Mouse (Mus musculus) midbrain, embryonic 14.5 days (tissue): Measurements from ENCODE around the gene Rhbdl3. TPM values are rescaled to one million over a fixed set of nuclear protein-coding genes. Genes with fewer than 3 reads are reported as not detected.

ENCODE experiments used
- ATAC-seq: fragments of 200-750 bp; cut with Nextera tagmentation; 2 replicates; pipeline ENCODE4 v1.8.0; 2017; ENCODE audit warnings: moderate number of reproducible peaks, moderate library complexity; ENCODE audit not compliant: low FRiP score, low TSS enrichment
- DNase-seq: peaks from one replicate; pipeline ENCODE4 v3.0.0-alpha.2; 2015
- H3K27ac ChIP-seq: fragments of 300-500 bp; sonication (generic); replicated peaks from 2 replicates; pipeline ENCODE4 v1.5.1; 2014; ENCODE audit warnings: mild to moderate bottlenecking, low read depth, low read length, moderate library complexity
- H3K27me3 ChIP-seq: fragments of 300-500 bp; sonication (generic); 2 replicates; pipeline ENCODE4 v1.6.1; 2014; ENCODE audit warnings: low read length, control low read depth, mixed read lengths; ENCODE audit not compliant: control insufficient read depth, insufficient read depth
- H3K36me3 ChIP-seq: fragments of 300-500 bp; sonication (generic); 2 replicates; pipeline ENCODE4 v1.6.1; 2014; ENCODE audit warnings: low read length, control low read depth; ENCODE audit not compliant: control insufficient read depth, insufficient read depth
- H3K4me1 ChIP-seq: fragments of 300-500 bp; sonication (generic); 2 replicates; pipeline ENCODE4 v1.6.1; 2014; ENCODE audit warnings: mild to moderate bottlenecking, antibody characterized with exemption, low read length, control low read depth; ENCODE audit not compliant: control insufficient read depth, insufficient read depth
- H3K4me2 ChIP-seq: fragments of 300-500 bp; sonication (generic); 2 replicates; pipeline ENCODE4 v1.6.1; 2014; ENCODE audit warnings: mild to moderate bottlenecking, low read length, moderate library complexity
- H3K4me3 ChIP-seq: fragments of 300-500 bp; sonication (generic); replicated peaks from 2 replicates; pipeline ENCODE4 v1.5.1; 2014; ENCODE audit warnings: low read depth, low read length
- H3K9ac ChIP-seq: fragments of 300-500 bp; sonication (generic); replicated peaks from 2 replicates; pipeline ENCODE4 v1.6.1; 2014; ENCODE audit warnings: mild to moderate bottlenecking, low read length, moderate library complexity
- H3K9me3 ChIP-seq: fragments of 300-500 bp; sonication (generic); 2 replicates; pipeline ENCODE4 v1.6.1; 2016; ENCODE audit warnings: low read length, control low read depth, mixed read lengths; ENCODE audit not compliant: control insufficient read depth
- WGBS: fragments of 180-500 bp; shearing (Covaris S2); extraction: QIAGEN DNeasy Blood & Tissue Kit; methylation state at CpG from one replicate; pipeline ENCODE4 v1.1.7; 2014; 5-methylcytosine and 5-hydroxymethylcytosine counted together
- polyA plus RNA-seq: library from polyadenylated mRNA; unstranded; fragments of >200 nt; fragmentation: Nextera tagmentation; extraction: Ambion mirVana; gene quantifications from 2 replicates; pipeline ENCODE4 v1.2.1, GENCODE M21; 2014

The Rhbdl3 gene
- polyA plus RNA-seq, 1 experiment from 2014 or later = 12.2 TPM

- peak overlapping the region; percentile 79 for H3K27ac ChIP-seq
- H3K4me1 ChIP-seq = peaks cover 49% of the 10 kb centered on the region
- no peaks in the 10 kb centered on the region for H3K27me3 ChIP-seq
- no peak overlapping the region for H3K4me2 ChIP-seq
- no peak overlapping the region for H3K9ac ChIP-seq
- H3K36me3 ChIP-seq = no peaks in the 10 kb centered on the region
- no peak overlapping the region for H3K4me3 ChIP-seq
- WGBS = 27% methylated on average over 10 of the region's 10 CpGs
- H3K9me3 ChIP-seq = no peaks in the 10 kb centered on the region
- peak; percentile 84 for ATAC-seq
- DNase-seq = peak; percentile 85
These were observed 15.3 kb downstream of the Rhbdl3 start for GRCm38 (mm10) chr11:80315743-80316639.

GRCm38 (mm10) chr11:80323255-80323654, 22.5 kb downstream of the Rhbdl3 start:
- H3K36me3 ChIP-seq = no peaks in the 10 kb centered on the region
- no peak overlapping the region; the same call in 1 of the 2 replicates for H3K9ac ChIP-seq
- no peaks in the 10 kb centered on the region for H3K9me3 ChIP-seq
- no peaks in the 10 kb centered on the region for H3K27me3 ChIP-seq
- 49% methylated on average over 13 of the region's 13 CpGs for WGBS
- no peak overlapping the region for H3K4me2 ChIP-seq
- no peak overlapping the region for H3K4me3 ChIP-seq
- DNase-seq (peak; percentile 20), ATAC-seq (no peak)
- no peaks in the 10 kb centered on the region for H3K4me1 ChIP-seq
- no peak overlapping the region for H3K27ac ChIP-seq

GRCm38 (mm10) chr11:80324636-80325035, 23.9 kb downstream of the Rhbdl3 start:
- ATAC-seq = no peak
- Histone ChIP-seq H3K9me3 (no peaks in the 10 kb centered on the region), H3K4me1 (no peaks in the 10 kb centered on the region), H3K36me3 (no peaks in the 10 kb centered on the region), H3K27ac (no peak overlapping the region), H3K4me3 (no peak overlapping the region), H3K27me3 (no peaks in the 10 kb centered on the region), H3K9ac (no peak overlapping the region), H3K4me2 (no peak overlapping the region)
- WGBS = 85% methylated on average over 6 of the region's 6 CpGs
- DNase-seq = no peak

- Histone ChIP-seq H3K4me3 (no peak overlapping the region), H3K9ac (no peak overlapping the region), H3K4me1 (peaks cover 17% of the 10 kb centered on the region), H3K27me3 (no peaks in the 10 kb centered on the region), H3K4me2 (no peak overlapping the region), H3K9me3 (no peaks in the 10 kb centered on the region), H3K36me3 (no peaks in the 10 kb centered on the region), H3K27ac (no peak overlapping the region)
- no peak for DNase-seq
- ATAC-seq = no peak
- WGBS = 71% methylated on average over 12 of the region's 12 CpGs
These were observed 32.1 kb downstream of the Rhbdl3 start for GRCm38 (mm10) chr11:80332709-80333400.

GRCm38 (mm10) chr11:80335609-80336350, 35.1 kb downstream of the Rhbdl3 start:
- Histone ChIP-seq H3K27me3 (no peaks in the 10 kb centered on the region), H3K36me3 (no peaks in the 10 kb centered on the region), H3K4me1 (peaks cover 17% of the 10 kb centered on the region), H3K4me2 (no peak overlapping the region), H3K4me3 (no peak overlapping the region), H3K27ac (peak overlapping the region; percentile 57), H3K9ac (peak overlapping the region; percentile 21; the same call in 1 of the 2 replicates), H3K9me3 (no peaks in the 10 kb centered on the region)
- DNase-seq (peak; percentile 82), ATAC-seq (peak; percentile 89; the same call in 1 of the 2 replicates)
- WGBS = 1% methylated on average over 7 of the region's 7 CpGs

GRCm38 (mm10) chr11:80336351-80336730, 35.6 kb downstream of the Rhbdl3 start:
- Histone ChIP-seq H3K36me3 (no peaks in the 10 kb centered on the region), H3K9ac (no peak overlapping the region), H3K4me3 (no peak overlapping the region), H3K4me2 (no peak overlapping the region), H3K27ac (peak overlapping the region; percentile 57), H3K27me3 (no peaks in the 10 kb centered on the region), H3K9me3 (no peaks in the 10 kb centered on the region), H3K4me1 (peaks cover 17% of the 10 kb centered on the region)
- DNase-seq (peak; percentile 35), ATAC-seq (no peak)
- WGBS = 16% methylated on average over 6 of the region's 6 CpGs

- H3K4me3 ChIP-seq = no peak overlapping the region
- WGBS = 1% methylated on average over 2 of the region's 2 CpGs
- H3K27me3 ChIP-seq = no peaks in the 10 kb centered on the region
- H3K4me1 ChIP-seq = no peaks in the 10 kb centered on the region
- ATAC-seq (no peak), DNase-seq (peak; percentile 33)
- 0 out of 2 replicates have a peak overlapping the region, but pooled peaks have one; percentile 17 for H3K9ac ChIP-seq
- H3K9me3 ChIP-seq = no peaks in the 10 kb centered on the region
- no peaks in the 10 kb centered on the region for H3K36me3 ChIP-seq
- 0 out of 2 replicates have a peak overlapping the region, but pooled peaks have one; percentile 26 for H3K27ac ChIP-seq
- H3K4me2 ChIP-seq = no peak overlapping the region
These were observed 41.8 kb downstream of the Rhbdl3 start for GRCm38 (mm10) chr11:80342482-80342881.

GRCm38 (mm10) chr11:80351832-80352430, 51.2 kb downstream of the Rhbdl3 start:
- no peak for ATAC-seq
- H3K27ac ChIP-seq = no peak overlapping the region
- H3K27me3 ChIP-seq = no peaks in the 10 kb centered on the region
- WGBS = 74% methylated on average over 5 of the region's 5 CpGs
- H3K4me3 ChIP-seq = no peak overlapping the region
- H3K9ac ChIP-seq = no peak overlapping the region
- no peaks in the 10 kb centered on the region for H3K9me3 ChIP-seq
- peak; percentile 95 for DNase-seq
- H3K4me1 ChIP-seq = no peaks in the 10 kb centered on the region
- no peak overlapping the region for H3K4me2 ChIP-seq
- H3K36me3 ChIP-seq = 0 out of 2 replicates have a peak, but pooled peaks cover 2% of the 10 kb centered on the region
